Comparison of ENCODE assay signal across 16 mouse cellular contexts in the genomic region with DNA sequence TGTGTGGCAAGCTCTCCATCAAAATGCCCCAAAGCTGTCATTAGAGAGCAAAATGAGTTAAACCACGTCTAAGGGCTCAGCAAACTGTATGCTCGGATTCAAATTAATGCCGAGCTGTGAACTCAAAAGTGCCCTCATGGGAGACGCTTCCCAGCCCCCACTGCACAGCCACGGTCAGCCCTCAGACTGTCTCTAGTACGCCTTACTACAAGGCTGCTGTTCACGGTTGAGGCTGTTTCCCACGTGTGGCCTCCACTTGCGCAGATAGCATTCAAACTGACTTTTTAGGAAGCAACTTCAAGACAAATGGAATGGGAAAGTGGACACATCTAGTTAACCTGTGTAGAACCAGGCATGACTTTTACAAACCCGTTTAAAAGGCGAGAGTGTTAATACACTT.
DNase-seq lines count a peak whose midpoint lies in the region; ATAC-seq and TF ChIP-seq lines count a peak whose summit lies in the region.
"Had no signal": no experiment of that assay in that cellular context is flagged by ENCODE, and none has a peak within 500 bp of the region (broad histone marks: within the 10 kb centered on the region; RNA-seq: fewer than 3 reads in every experiment).

No protein-coding gene starts in this region.

- TF ChIP-seq CTCF in ES-Bruce4 (IDR thresholded peaks at IDR 0.05; ENCODE audit: low read depth, low read length): no peak

- H3K4me1 ChIP-seq in kidney, embryonic 14.5 days (ENCODE audit: control insufficient read depth, insufficient read depth, low read length): no peaks in the 10 kb centered on the region
- H3K4me1 ChIP-seq in ES-Bruce4 (ENCODE audit: control insufficient read depth, insufficient read depth, low read length): peaks cover 10% of the 10 kb centered on the region
- H3K4me1 ChIP-seq in hindbrain, embryonic 14.5 days (replicated peaks; ENCODE audit: control insufficient read depth, insufficient read depth, low read length): 0 out of 2 replicates have a peak, but pooled peaks cover 7% of the 10 kb centered on the region
- no peaks in the 10 kb centered on the region for H3K4me1 ChIP-seq in liver, embryonic 11.5 days (replicated peaks; ENCODE audit: control insufficient read depth, insufficient read depth, low read length)
- H3K4me1 ChIP-seq: forebrain, embryonic 13.5 days had no signal

- no peaks in the 10 kb centered on the region for H3K9me3 ChIP-seq in kidney, embryonic 14.5 days (ENCODE audit: control insufficient read depth, low read length)
- no peaks in the 10 kb centered on the region for H3K9me3 ChIP-seq in ES-Bruce4 (replicated peaks; ENCODE audit: control insufficient read depth, insufficient read depth, low read length, poor library complexity, severe bottlenecking)
- H3K9me3 ChIP-seq in hindbrain, embryonic 14.5 days (ENCODE audit: control insufficient read depth, low read length): no peaks in the 10 kb centered on the region
- H3K9me3 ChIP-seq in liver, embryonic 11.5 days (ENCODE audit: control insufficient read depth, low read length): no peaks in the 10 kb centered on the region
- H3K9me3 ChIP-seq: embryonic facial prominence, embryonic 13.5 days; forebrain, embryonic 13.5 days had no signal

- no peak for TF ChIP-seq POLR2A in ES-Bruce4 (IDR thresholded peaks at IDR 0.05; ENCODE audit: insufficient read depth, low read length)

- no peak overlapping the region for H3K4me2 ChIP-seq in kidney, embryonic 14.5 days (replicated peaks; ENCODE audit: low read depth, low read length)
- no peak overlapping the region for H3K4me2 ChIP-seq in hindbrain, embryonic 14.5 days (replicated peaks)
- H3K4me2 ChIP-seq in liver, embryonic 11.5 days: no peak overlapping the region
- H3K4me2 ChIP-seq: embryonic facial prominence, embryonic 13.5 days; forebrain, embryonic 13.5 days had no signal

- no peaks in the 10 kb centered on the region for H3K36me3 ChIP-seq in kidney, embryonic 14.5 days (ENCODE audit: control insufficient read depth, insufficient read depth, low read length)
- H3K36me3 ChIP-seq in ES-Bruce4 (ENCODE audit: control insufficient read depth, insufficient read depth, low read length, poor library complexity, severe bottlenecking): no peaks in the 10 kb centered on the region
- no peaks in the 10 kb centered on the region for H3K36me3 ChIP-seq in hindbrain, embryonic 14.5 days (replicated peaks; ENCODE audit: control insufficient read depth, insufficient read depth)
- H3K36me3 ChIP-seq in liver, embryonic 11.5 days (ENCODE audit: control insufficient read depth, insufficient read depth, low read length): no peaks in the 10 kb centered on the region
- H3K36me3 ChIP-seq: embryonic facial prominence, embryonic 13.5 days had no signal

- H3K4me3 ChIP-seq in kidney, embryonic 14.5 days (ENCODE audit: low read length): no peak overlapping the region
- H3K4me3 ChIP-seq in ES-Bruce4 (ENCODE audit: low read depth, low read length): no peak overlapping the region
- no peak overlapping the region for H3K4me3 ChIP-seq in hindbrain, embryonic 14.5 days (replicated peaks; ENCODE audit: low read length)
- no peak overlapping the region for H3K4me3 ChIP-seq in liver, embryonic 11.5 days (ENCODE audit: low read depth, low read length)
- H3K4me3 ChIP-seq: embryonic facial prominence, embryonic 13.5 days; forebrain, embryonic 13.5 days had no signal

- WGBS in kidney, embryonic 14.5 days: 15% methylated on average over 11 of the region's 11 CpGs
- WGBS in hindbrain, embryonic 14.5 days: 41% methylated on average over 11 of the region's 11 CpGs
- 41% methylated on average over 11 of the region's 11 CpGs for WGBS in liver, embryonic 11.5 days

- ATAC-seq in kidney, embryonic 14.5 days (ENCODE audit: low FRiP score, low TSS enrichment): peak; percentile 49; the same call in 1 of the 2 replicates
- no peak for ATAC-seq in hindbrain, embryonic 14.5 days (ENCODE audit: low FRiP score)
- ATAC-seq in liver, embryonic 11.5 days (replicated peaks; ENCODE audit: low FRiP score): no peak
- ATAC-seq: forebrain, embryonic 13.5 days; intestine, embryonic 16.5 days; liver, postnatal 0 days had no signal

- H3K27me3 ChIP-seq in kidney, embryonic 14.5 days (ENCODE audit: control insufficient read depth, insufficient read depth, low read length): no peaks in the 10 kb centered on the region
- H3K27me3 ChIP-seq in ES-Bruce4 (ENCODE audit: control insufficient read depth, insufficient read depth, low read length, poor library complexity, severe bottlenecking): no peaks in the 10 kb centered on the region
- no peaks in the 10 kb centered on the region for H3K27me3 ChIP-seq in hindbrain, embryonic 14.5 days (ENCODE audit: control insufficient read depth, insufficient read depth, low read length)
- H3K27me3 ChIP-seq in liver, embryonic 11.5 days (replicated peaks; ENCODE audit: control insufficient read depth, insufficient read depth, low read length): no peaks in the 10 kb centered on the region
- H3K27me3 ChIP-seq: CH12.LX; embryonic facial prominence, embryonic 13.5 days; forebrain, embryonic 13.5 days had no signal

- TF ChIP-seq EP300 in ES-Bruce4 (IDR thresholded peaks at IDR 0.05; ENCODE audit: insufficient read depth, low read depth, low read length): no peak

- no peak overlapping the region for H3K9ac ChIP-seq in kidney, embryonic 14.5 days (ENCODE audit: low read depth, low read length)
- H3K9ac ChIP-seq in ES-Bruce4 (ENCODE audit: low read depth, poor library complexity, severe bottlenecking): 0 out of 2 replicates have a peak overlapping the region, but pooled peaks have one; percentile 0
- peak overlapping the region; percentile 11; the same call in 1 of the 2 replicates for H3K9ac ChIP-seq in hindbrain, embryonic 14.5 days
- H3K9ac ChIP-seq in liver, embryonic 11.5 days (ENCODE audit: low read depth, low read length): no peak overlapping the region
- H3K9ac ChIP-seq: embryonic facial prominence, embryonic 13.5 days; forebrain, embryonic 13.5 days; liver, postnatal 0 days had no signal

- no peak overlapping the region for H3K27ac ChIP-seq in kidney, embryonic 14.5 days (ENCODE audit: low read depth, low read length)
- H3K27ac ChIP-seq in ES-Bruce4 (ENCODE audit: insufficient read depth, low read length): peak overlapping the region; percentile 68
- H3K27ac ChIP-seq in hindbrain, embryonic 14.5 days: no peak overlapping the region
- no peak overlapping the region for H3K27ac ChIP-seq in liver, embryonic 11.5 days (ENCODE audit: low read depth, low read length)
- H3K27ac ChIP-seq: embryonic facial prominence, embryonic 13.5 days; forebrain, embryonic 13.5 days had no signal

- no peak for DNase-seq in kidney, adult 18-20 months
- DNase-seq in R1 (ENCODE audit: low read depth, low spot score) (peak; percentile 65), liver (no peak)
- DNase-seq in hindbrain, embryonic 14.5 days (ENCODE audit: low spot score): no peak
- no peak for DNase-seq in liver, embryonic 11.5 days (ENCODE audit: low spot score)
- no peak for DNase-seq in testis, postnatal 14 days (ENCODE audit: low spot score)
- DNase-seq: cerebellum, adult 18-20 months; layer of hippocampus, adult 9-11 months; liver, postnatal 0 days; lung, postnatal 4 days had no signal

Comparison
In these comparisons a context has a peak if more than half of its experiments do, and no peak if none do; other contexts are left out.
1. H3K9ac ChIP-seq: peak in ES-Bruce4 (single experiment) and hindbrain, embryonic 14.5 days (single experiment); none in kidney, embryonic 14.5 days (single experiment) and liver, embryonic 11.5 days (single experiment).